Mouse (Mus musculus): ENCODE data around the gene Smc1b. TPM values are rescaled to one million over a fixed set of nuclear protein-coding genes. Genes with fewer than 3 reads are reported as not detected.

Smc1b gene
- 0.15 and 0.24 TPM in 2 replicates for polyA plus RNA-seq (2016; fragmentation: Nextera tagmentation; extraction: Ambion mirVana)

DNA sequence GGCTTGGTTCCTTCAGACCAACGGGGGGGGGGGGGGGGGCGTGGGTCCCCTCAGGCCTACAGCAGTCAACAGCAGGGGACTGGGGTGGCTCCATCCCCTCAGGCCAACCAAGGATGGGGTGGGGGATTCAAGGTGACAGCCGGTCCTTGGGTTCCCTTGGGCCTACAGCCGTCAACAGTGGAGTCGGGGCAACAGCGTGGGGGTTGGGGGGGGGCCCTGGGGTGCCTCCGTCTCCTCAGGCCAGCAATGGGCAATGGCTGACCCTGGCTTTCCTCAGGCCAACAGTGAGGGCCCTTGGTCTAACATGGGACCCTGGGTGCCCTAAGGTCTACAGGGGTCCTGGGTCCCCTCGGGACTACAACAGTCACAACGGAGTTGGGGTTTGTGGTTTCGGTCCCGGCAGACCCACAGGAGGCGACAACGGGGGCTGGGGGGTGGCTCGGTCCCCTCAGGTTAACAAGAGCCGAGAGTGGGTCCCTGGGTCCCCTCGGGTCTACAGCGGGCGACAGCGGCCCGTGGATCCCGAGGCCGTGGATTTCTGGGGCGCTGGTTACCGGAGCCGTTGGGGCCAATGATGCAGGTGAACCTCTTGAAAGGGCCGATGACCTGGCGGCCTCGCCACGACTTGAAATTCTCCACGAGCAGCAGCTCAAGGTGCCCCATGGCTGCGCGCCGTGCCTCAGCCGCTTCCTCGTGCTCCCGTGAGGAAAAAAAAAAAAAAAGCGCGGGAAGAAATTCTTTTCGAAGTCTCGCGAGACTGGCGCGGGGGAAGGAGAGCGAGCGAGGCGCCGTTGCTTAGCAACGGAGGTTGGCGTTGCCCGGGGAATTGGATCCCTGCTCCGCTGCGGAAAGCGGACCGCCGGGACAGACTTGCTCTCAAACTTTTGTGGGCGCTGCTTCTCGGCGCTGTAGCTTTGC, at the start of gene Smc1b, which contains the start of gene Ribc2:
Gene Smc1b, minus strand, starts transcription at position 690 of the 918 bp plus-strand sequence.
Gene Ribc2, plus strand, starts transcription at position 804 of the 918 bp plus-strand sequence.
- peak within 1 kb of the TSS; percentile 29 for H3K4me3 ChIP-seq

DNA sequence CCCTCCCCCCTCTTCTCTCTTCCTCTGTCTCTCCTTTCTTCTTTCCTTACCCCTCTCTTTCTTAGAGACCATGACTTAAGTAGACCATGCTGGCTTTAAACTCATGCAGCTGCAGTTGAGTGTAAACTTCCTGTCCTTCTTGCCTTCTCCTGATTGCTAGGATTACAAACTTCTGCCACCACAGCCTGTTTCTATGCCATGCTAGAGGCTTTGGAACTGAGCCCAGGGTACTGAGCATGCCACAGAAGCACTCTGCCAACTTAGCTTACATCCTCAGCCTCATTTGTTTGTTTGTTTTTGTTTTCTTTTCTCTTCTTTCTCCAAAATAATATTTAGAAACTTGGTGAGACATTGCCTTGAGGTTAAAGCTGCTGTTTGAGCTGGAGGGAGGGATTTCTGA, 48.6 kb upstream of the Smc1b start:
- H3K4me3 ChIP-seq, result no peak overlapping the region
- ATAC-seq (ENCODE audit: low FRiP score, low read depth), result no peak
- H3K27ac ChIP-seq, result no peak overlapping the region
- no peaks in the 10 kb centered on the region for H3K27me3 ChIP-seq (replicated peaks)
- H3K4me2 ChIP-seq (replicated peaks), result no peak overlapping the region
- H3K9ac ChIP-seq, result no peak overlapping the region
- no peaks in the 10 kb centered on the region for H3K4me1 ChIP-seq
- H3K9me3 ChIP-seq, result no peaks in the 10 kb centered on the region
- no peaks in the 10 kb centered on the region for H3K36me3 ChIP-seq

More for the DNA sequence above, at the start of gene Smc1b, which contains the start of gene Ribc2:
- peaks cover 6% of the 10 kb centered on the region; the same call in 1 of the 2 replicates for H3K4me1 ChIP-seq
- ATAC-seq (ENCODE audit: low FRiP score, low read depth), result peak; percentile 37; the same call in 1 of the 2 replicates
- no peaks in the 10 kb centered on the region for H3K36me3 ChIP-seq
- H3K27me3 ChIP-seq (replicated peaks), result peaks cover 15% of the 10 kb centered on the region; the same call in 1 of the 2 replicates
- 32% methylated on average over 56 of the region's 58 CpGs for WGBS
- no peaks in the 10 kb centered on the region for H3K9me3 ChIP-seq
- no peak within 1 kb of the TSS for H3K27ac ChIP-seq
- peak within 1 kb of the TSS; percentile 60 for H3K4me2 ChIP-seq (replicated peaks)
- H3K9ac ChIP-seq, result 0 out of 2 replicates have a peak within 1 kb of the TSS, but pooled peaks have one; percentile 21

- Histone ChIP-seq H3K4me2 (replicated peaks) (no peak overlapping the region), H3K9ac (no peak overlapping the region), H3K27me3 (replicated peaks) (no peaks in the 10 kb centered on the region), H3K27ac (no peak overlapping the region), H3K4me3 (no peak overlapping the region), H3K4me1 (no peaks in the 10 kb centered on the region), H3K36me3 (no peaks in the 10 kb centered on the region), H3K9me3 (no peaks in the 10 kb centered on the region)
- ATAC-seq (ENCODE audit: low FRiP score, low read depth), result no peak
- WGBS, result 74% methylated on average over 7 of the region's 7 CpGs
These were observed 47.9 kb upstream of the Smc1b start for GRCm38 (mm10) chr15:85179528-85180180.

DNA sequence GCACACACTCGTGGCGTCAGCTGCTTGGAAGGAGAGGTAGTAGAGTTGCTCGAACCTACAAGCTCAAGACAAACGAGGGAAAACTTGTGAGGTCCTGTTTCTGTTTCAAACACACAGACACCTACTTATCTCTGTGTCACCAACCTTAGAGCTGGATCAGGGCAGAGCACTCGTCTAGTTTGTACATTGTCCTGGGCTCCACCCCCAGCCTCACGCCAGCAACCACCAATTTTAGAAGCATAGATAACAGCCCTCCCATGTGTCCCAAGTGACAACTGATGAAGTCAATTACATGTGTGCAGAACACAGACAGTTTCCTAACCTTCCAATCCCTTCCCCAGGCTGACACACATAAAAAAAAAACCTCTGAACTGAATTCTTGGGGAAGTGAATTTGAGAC, 46.4 kb upstream of the Smc1b start:
- Histone ChIP-seq H3K27me3 (replicated peaks) (no peaks in the 10 kb centered on the region), H3K9me3 (no peaks in the 10 kb centered on the region), H3K27ac (no peak overlapping the region), H3K9ac (no peak overlapping the region), H3K4me1 (no peaks in the 10 kb centered on the region), H3K4me2 (replicated peaks) (no peak overlapping the region), H3K36me3 (no peaks in the 10 kb centered on the region), H3K4me3 (no peak overlapping the region)
- WGBS, result 70% methylated on average over 6 of the region's 6 CpGs
- no peak for ATAC-seq (ENCODE audit: low FRiP score, low read depth)

GRCm38 (mm10) chr15:85177576-85177975, 45.8 kb upstream of the Smc1b start:
- no peak for ATAC-seq (ENCODE audit: low FRiP score, low read depth)
- H3K4me3 ChIP-seq, result no peak overlapping the region
- H3K36me3 ChIP-seq, result no peaks in the 10 kb centered on the region
- no peak overlapping the region for H3K27ac ChIP-seq
- WGBS, result 69% methylated on average over 8 of the region's 8 CpGs
- no peak overlapping the region for H3K9ac ChIP-seq
- H3K4me2 ChIP-seq (replicated peaks), result no peak overlapping the region
- H3K4me1 ChIP-seq, result no peaks in the 10 kb centered on the region
- H3K9me3 ChIP-seq, result no peaks in the 10 kb centered on the region
- H3K27me3 ChIP-seq (replicated peaks), result no peaks in the 10 kb centered on the region

- H3K4me1 ChIP-seq, result no peaks in the 10 kb centered on the region
- no peak for ATAC-seq (ENCODE audit: low FRiP score, low read depth)
- H3K27ac ChIP-seq, result no peak overlapping the region
- H3K9me3 ChIP-seq, result no peaks in the 10 kb centered on the region
- H3K4me3 ChIP-seq, result no peak overlapping the region
- no peaks in the 10 kb centered on the region for H3K36me3 ChIP-seq
- no peak overlapping the region for H3K9ac ChIP-seq
- H3K4me2 ChIP-seq (replicated peaks), result no peak overlapping the region
- WGBS, result 85% methylated on average over 10 of the region's 10 CpGs
- no peaks in the 10 kb centered on the region for H3K27me3 ChIP-seq (replicated peaks)
These were observed 42.3 kb upstream of the Smc1b start for GRCm38 (mm10) chr15:85174060-85174459.

DNA sequence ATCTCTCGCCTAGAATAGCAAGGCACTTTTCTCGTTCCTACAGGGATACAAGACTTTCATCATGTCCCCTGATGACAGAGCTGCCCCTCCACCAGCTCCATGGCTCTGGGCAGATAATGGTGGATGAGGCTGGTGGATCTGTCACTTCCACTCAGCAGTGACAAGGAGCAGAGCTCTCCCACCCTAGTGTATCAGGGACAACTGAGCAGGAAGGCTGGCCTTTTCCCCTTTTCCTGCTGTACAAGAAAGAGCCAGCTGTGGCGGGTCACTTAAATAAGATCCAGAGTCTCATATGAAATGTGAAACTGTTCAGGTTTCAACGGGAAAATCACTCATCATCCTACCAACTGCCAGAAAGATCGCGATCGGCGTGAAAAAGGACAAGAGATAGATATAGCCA, 41.7 kb upstream of the Smc1b start:
- H3K9ac ChIP-seq, result no peak overlapping the region
- no peaks in the 10 kb centered on the region for H3K27me3 ChIP-seq (replicated peaks)
- H3K9me3 ChIP-seq, result no peaks in the 10 kb centered on the region
- WGBS, result 81% methylated on average over 8 of the region's 8 CpGs
- no peaks in the 10 kb centered on the region for H3K4me1 ChIP-seq
- no peak overlapping the region for H3K27ac ChIP-seq
- no peak overlapping the region for H3K4me2 ChIP-seq (replicated peaks)
- no peak for ATAC-seq (ENCODE audit: low FRiP score, low read depth)
- H3K4me3 ChIP-seq, result no peak overlapping the region
- H3K36me3 ChIP-seq, result no peaks in the 10 kb centered on the region

DNA sequence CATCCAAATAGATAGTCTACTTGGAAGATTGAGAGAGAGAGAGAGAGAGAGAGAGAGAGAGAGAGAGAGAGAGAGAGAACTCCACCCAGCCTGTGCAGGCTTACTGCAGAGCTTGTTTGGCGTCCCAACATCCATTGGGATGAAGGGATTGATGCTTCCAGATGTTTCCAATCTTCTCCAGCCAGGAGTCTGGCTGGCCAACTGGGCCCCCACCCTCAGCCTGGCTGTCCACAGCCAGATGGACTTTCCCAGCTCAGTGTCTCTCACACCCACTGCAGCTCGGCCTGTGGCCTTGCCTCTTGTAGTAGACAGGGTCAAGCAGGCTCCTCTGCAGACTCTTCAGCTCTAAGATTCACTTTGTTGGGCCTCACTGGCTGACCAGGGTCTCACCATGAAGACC, 40.3 kb upstream of the Smc1b start:
- H3K4me1 ChIP-seq, result peaks cover 5% of the 10 kb centered on the region; the same call in 1 of the 2 replicates
- ATAC-seq (ENCODE audit: low FRiP score, low read depth), result no peak
- no peak overlapping the region for H3K27ac ChIP-seq
- no peak overlapping the region for H3K9ac ChIP-seq
- no peaks in the 10 kb centered on the region for H3K36me3 ChIP-seq
- no peak overlapping the region for H3K4me3 ChIP-seq
- 81% methylated on average over 2 of the region's 2 CpGs for whole genome bisulfite sequencing
- no peaks in the 10 kb centered on the region for H3K9me3 ChIP-seq
- no peaks in the 10 kb centered on the region for H3K27me3 ChIP-seq (replicated peaks)
- no peak overlapping the region for H3K4me2 ChIP-seq (replicated peaks)

GRCm38 (mm10) chr15:85167086-85167679, 35.4 kb upstream of the Smc1b start:
- Histone ChIP-seq H3K4me3 (no peak overlapping the region), H3K36me3 (no peaks in the 10 kb centered on the region), H3K27me3 (replicated peaks) (no peaks in the 10 kb centered on the region), H3K9me3 (no peaks in the 10 kb centered on the region), H3K9ac (no peak overlapping the region), H3K4me2 (replicated peaks) (no peak overlapping the region), H3K4me1 (peaks cover 18% of the 10 kb centered on the region), H3K27ac (no peak overlapping the region)
- ATAC-seq (ENCODE audit: low FRiP score, low read depth), result no peak
- WGBS, result 43% methylated on average over 12 of the region's 12 CpGs

DNA sequence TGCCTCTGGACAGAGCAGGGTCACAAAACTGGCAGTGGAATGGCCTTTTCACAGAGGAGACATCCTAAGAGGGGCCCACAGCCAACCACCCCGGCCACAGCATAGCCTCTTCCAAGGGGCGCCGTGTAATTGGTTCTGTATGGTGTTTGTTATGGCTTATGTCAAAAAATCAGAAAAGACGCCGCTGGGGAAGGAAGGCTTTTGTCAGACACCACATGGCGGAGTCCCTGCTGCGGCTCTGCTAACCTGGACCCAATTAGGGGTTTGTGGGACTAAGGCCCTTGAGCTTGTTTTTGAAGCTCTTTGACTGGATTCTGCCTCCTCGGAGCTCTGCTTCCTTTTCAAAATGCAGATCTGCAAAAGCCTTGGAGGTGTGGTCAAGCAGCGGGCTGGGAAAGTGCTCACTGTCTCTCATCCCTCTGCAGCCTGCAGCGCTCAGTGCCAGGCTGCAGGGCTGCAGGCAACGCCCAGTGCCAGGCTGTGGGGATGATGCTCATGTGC, 34.7 kb upstream of the Smc1b start:
- Histone ChIP-seq H3K4me2 (replicated peaks) (peak overlapping the region; percentile 4; the same call in 1 of the 2 replicates), H3K27ac (no peak overlapping the region), H3K4me1 (peaks cover 18% of the 10 kb centered on the region), H3K4me3 (no peak overlapping the region), H3K36me3 (no peaks in the 10 kb centered on the region), H3K9ac (no peak overlapping the region), H3K9me3 (no peaks in the 10 kb centered on the region), H3K27me3 (replicated peaks) (no peaks in the 10 kb centered on the region)
- ATAC-seq (ENCODE audit: low FRiP score, low read depth), result no peak
- 24% methylated on average over 11 of the region's 11 CpGs for WGBS

GRCm38 (mm10) chr15:85162693-85163663, 31.2 kb upstream of the Smc1b start:
- Histone ChIP-seq H3K36me3 (no peaks in the 10 kb centered on the region), H3K4me2 (replicated peaks) (no peak overlapping the region), H3K9me3 (no peaks in the 10 kb centered on the region), H3K27ac (no peak overlapping the region), H3K9ac (no peak overlapping the region), H3K4me3 (no peak overlapping the region), H3K4me1 (peaks cover 18% of the 10 kb centered on the region), H3K27me3 (replicated peaks) (no peaks in the 10 kb centered on the region)
- WGBS, result 58% methylated on average over 21 of the region's 21 CpGs
- no peak for ATAC-seq (ENCODE audit: low FRiP score, low read depth)

Measured in neural tube, embryonic 12.5 days (tissue).